Mouse (Mus musculus) cerebral cortex, adult 2 months (tissue): Measurements from ENCODE around the gene Gm9112.

ENCODE experiments used
- WGBS: fragments of 180-500 bp; shearing (Covaris S2); methylation state at CpG from one replicate; pipeline ENCODE4 v1.1.7; 2018; 5-methylcytosine and 5-hydroxymethylcytosine counted together

Gm9112 gene

DNA sequence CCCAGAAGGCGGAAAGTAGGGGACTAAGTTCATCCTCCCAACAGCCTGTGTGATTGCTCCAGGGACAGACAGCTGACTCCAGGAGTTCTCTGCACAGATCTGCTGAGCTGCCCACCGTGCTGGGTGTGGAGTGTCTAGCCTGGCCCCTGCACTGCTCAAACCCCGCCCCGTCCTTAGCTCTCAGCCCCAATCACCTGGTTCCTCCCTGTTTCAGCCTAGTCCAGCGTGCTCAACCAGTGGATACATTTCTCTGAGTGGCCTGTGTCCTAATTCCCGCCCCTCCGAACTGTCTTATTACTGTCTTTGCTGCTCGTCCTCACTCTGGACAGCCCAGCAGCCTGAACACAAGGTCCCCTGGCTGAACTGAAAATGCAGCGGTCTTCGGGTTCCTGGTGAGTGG lies at the start of gene Gm9112, which contains the start of gene Dmrtc1b:
Gm9112 (minus strand) TSS at position 101 of the 400 bp plus-strand sequence.
Dmrtc1b (plus strand) TSS at position 331 of the 400 bp plus-strand sequence.
- 84% methylated on average over 10 of the region's 10 CpGs for WGBS

DNA sequence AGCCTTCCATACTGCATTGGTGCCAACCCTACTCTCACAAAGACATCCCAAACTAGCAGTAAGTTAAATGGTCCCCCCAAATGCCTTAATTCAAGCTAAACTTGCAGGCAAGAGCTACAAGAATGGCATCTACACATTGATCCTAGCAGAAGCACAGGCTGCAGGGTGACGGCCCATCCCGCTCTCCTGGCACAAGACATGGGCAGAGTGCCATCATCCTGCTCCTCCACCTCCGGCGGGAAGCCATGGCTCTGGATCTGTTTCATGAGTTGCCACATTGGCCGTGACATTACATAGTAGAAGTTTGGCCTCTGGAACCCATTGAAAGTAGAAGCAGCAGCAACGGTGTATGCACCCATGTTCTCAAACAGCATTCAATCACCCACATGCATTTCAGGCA lies 16.8 kb upstream of the Gm9112 start:
- WGBS: 73% methylated on average over 6 of the region's 6 CpGs

GRCm38 (mm10) chrX:102700636-102701035 lies 6.8 kb downstream of the Gm9112 start:
- WGBS: 83% methylated on average over 3 of the region's 3 CpGs

GRCm38 (mm10) chrX:102689252-102689651 lies 18.2 kb downstream of the Gm9112 start:
- WGBS: 23% methylated on average over 4 of the region's 4 CpGs

- 85% methylated on average over 4 of the region's 5 CpGs for WGBS
Observed at GRCm38 (mm10) chrX:102686872-102687271, 20.6 kb downstream of the Gm9112 start, which contains the start of gene Gm3880. TSS of gene Gm3880 (minus strand) at chrX:102686972.

- 52% methylated on average over 3 of the region's 3 CpGs for WGBS
Observed at GRCm38 (mm10) chrX:102684706-102685105, 22.7 kb downstream of the Gm9112 start.

DNA sequence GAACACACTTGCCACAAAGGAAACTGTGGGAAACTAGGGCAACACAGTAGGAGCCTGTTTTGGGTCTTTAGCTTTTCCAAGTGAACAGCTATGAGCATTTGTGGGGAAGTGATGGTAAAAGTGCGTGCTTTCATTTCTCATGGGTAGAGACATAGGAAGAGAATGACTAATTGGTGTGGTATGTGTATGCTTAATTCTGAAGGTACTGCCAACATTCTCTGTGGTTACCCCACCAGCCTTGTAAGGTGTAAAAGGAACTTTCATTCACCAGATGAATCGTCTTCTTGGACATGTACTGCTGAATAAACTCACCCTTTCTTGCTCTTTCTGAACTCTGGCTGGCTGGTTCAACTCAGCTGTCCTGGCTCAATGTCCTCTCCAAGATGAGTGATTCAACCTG lies 40.8 kb downstream of the Gm9112 start:
- 72% methylated on average over 2 of the region's 2 CpGs for WGBS

- WGBS: 24% methylated on average over 3 of the region's 3 CpGs
Observed at GRCm38 (mm10) chrX:102660712-102661111, 46.7 kb downstream of the Gm9112 start.
